ENCODE assay signal across 27 mouse cellular contexts in genomic region chr6:112976541-112976940, GRCm38 (mm10). TPM values are rescaled to one million over a fixed set of nuclear protein-coding genes. Genes with fewer than 3 reads are reported as not detected.
A peak's percentile ranks its signal among the peaks of the same experiment; 100 is the strongest.
DNase-seq lines count a peak whose midpoint lies in the region; ATAC-seq lines count a peak whose summit lies in the region.
"Had no signal": no experiment of that assay in that cellular context is flagged by ENCODE, and none has a peak within 500 bp of the region (broad histone marks: within the 10 kb centered on the region; RNA-seq: fewer than 3 reads in every experiment).

No protein-coding gene starts in this region.

- H3K27me3 ChIP-seq in forebrain, embryonic 10.5 days (ENCODE audit: poor library complexity, severe bottlenecking), result no peaks in the 10 kb centered on the region
- no peaks in the 10 kb centered on the region for H3K27me3 ChIP-seq in forebrain, embryonic 16.5 days (replicated peaks; ENCODE audit: control insufficient read depth, insufficient read depth, low read length)
- H3K27me3 ChIP-seq in hindbrain, embryonic 12.5 days, result no peaks in the 10 kb centered on the region
- H3K27me3 ChIP-seq in hindbrain, embryonic 11.5 days (ENCODE audit: control insufficient read depth, insufficient read depth, low read length), result no peaks in the 10 kb centered on the region
- H3K27me3 ChIP-seq in neural tube, embryonic 13.5 days, result no peaks in the 10 kb centered on the region
- H3K27me3 ChIP-seq: CH12.LX; intestine, embryonic 15.5 days; limb, embryonic 13.5 days; lung, embryonic 15.5 days; neural tube, embryonic 15.5 days had no signal

- H3K9ac ChIP-seq in forebrain, embryonic 16.5 days (replicated peaks; ENCODE audit: low read depth, low read length), result no peak overlapping the region
- H3K9ac ChIP-seq in hindbrain, embryonic 12.5 days, result no peak overlapping the region
- no peak overlapping the region for H3K9ac ChIP-seq in hindbrain, embryonic 11.5 days (ENCODE audit: low read depth, low read length)
- no peak overlapping the region for H3K9ac ChIP-seq in neural tube, embryonic 13.5 days
- H3K9ac ChIP-seq: intestine, embryonic 15.5 days; limb, embryonic 13.5 days; lung, embryonic 15.5 days; neural tube, embryonic 15.5 days had no signal

- no peak for DNase-seq in forebrain, embryonic 10.5 days (ENCODE audit: extremely low spot score, low spot score)
- no peak for DNase-seq in hindbrain, embryonic 11.5 days (ENCODE audit: low spot score)
- no peak for DNase-seq in neural tube, embryonic 10.5 days (ENCODE audit: extremely low spot score, low spot score)
- DNase-seq in kidney, postnatal 4 days, result no peak
- DNase-seq in cerebellum, adult 8-10 months, result no peak
- DNase-seq: cerebellum, adult 9-10 months; embryo, embryonic 11 days; gastrocnemius, postnatal 25 days; heart, adult 18-20 months; heart, postnatal 36 days; kidney, postnatal 36 days; right cerebral cortex, adult 18-20 months; spleen, adult 18-20 months; thymus, adult 18-20 months; thymus, postnatal 25 days had no signal

- H3K4me2 ChIP-seq in forebrain, embryonic 16.5 days (ENCODE audit: low read length), result no peak overlapping the region
- no peak overlapping the region for H3K4me2 ChIP-seq in hindbrain, embryonic 12.5 days (replicated peaks)
- no peak overlapping the region for H3K4me2 ChIP-seq in hindbrain, embryonic 11.5 days (replicated peaks; ENCODE audit: low read depth, low read length)
- no peak overlapping the region for H3K4me2 ChIP-seq in neural tube, embryonic 13.5 days
- H3K4me2 ChIP-seq: heart, embryonic 11.5 days; intestine, embryonic 15.5 days; limb, embryonic 13.5 days; liver, embryonic 11.5 days; lung, embryonic 15.5 days; neural tube, embryonic 15.5 days had no signal

- no peaks in the 10 kb centered on the region for H3K36me3 ChIP-seq in forebrain, embryonic 10.5 days (replicated peaks)
- no peaks in the 10 kb centered on the region for H3K36me3 ChIP-seq in forebrain, embryonic 16.5 days (ENCODE audit: control insufficient read depth, insufficient read depth)
- H3K36me3 ChIP-seq in hindbrain, embryonic 12.5 days, result no peaks in the 10 kb centered on the region
- no peaks in the 10 kb centered on the region for H3K36me3 ChIP-seq in hindbrain, embryonic 11.5 days (ENCODE audit: control insufficient read depth, insufficient read depth, low read length)
- H3K36me3 ChIP-seq in neural tube, embryonic 13.5 days, result no peaks in the 10 kb centered on the region
- H3K36me3 ChIP-seq: intestine, embryonic 15.5 days; limb, embryonic 13.5 days; lung, embryonic 15.5 days; neural tube, embryonic 15.5 days had no signal

- H3K4me3 ChIP-seq in forebrain, embryonic 10.5 days, result no peak overlapping the region
- H3K4me3 ChIP-seq in forebrain, embryonic 16.5 days (replicated peaks; ENCODE audit: low read length), result no peak overlapping the region
- H3K4me3 ChIP-seq in hindbrain, embryonic 12.5 days, result no peak overlapping the region
- no peak overlapping the region for H3K4me3 ChIP-seq in hindbrain, embryonic 11.5 days (ENCODE audit: low read depth, low read length)
- no peak overlapping the region for H3K4me3 ChIP-seq in neural tube, embryonic 13.5 days
- H3K4me3 ChIP-seq: erythroblast, embryonic 14.5 days; intestine, embryonic 15.5 days; limb, embryonic 13.5 days; lung, embryonic 15.5 days; neural tube, embryonic 15.5 days had no signal

- peak overlapping the region; percentile 79 for H3K27ac ChIP-seq in forebrain, embryonic 10.5 days
- no peak overlapping the region for H3K27ac ChIP-seq in forebrain, embryonic 16.5 days (ENCODE audit: low read length)
- H3K27ac ChIP-seq in hindbrain, embryonic 12.5 days, result peak overlapping the region; percentile 58; the same call in 1 of the 2 replicates
- H3K27ac ChIP-seq in hindbrain, embryonic 11.5 days (ENCODE audit: low read depth, low read length), result no peak overlapping the region
- H3K27ac ChIP-seq in neural tube, embryonic 13.5 days (replicated peaks), result peak overlapping the region; percentile 56; the same call in 1 of the 2 replicates
- H3K27ac ChIP-seq: hindbrain, postnatal 0 days; intestine, embryonic 15.5 days; limb, embryonic 13.5 days; lung, embryonic 15.5 days; neural tube, embryonic 15.5 days had no signal

- H3K4me1 ChIP-seq in forebrain, embryonic 10.5 days, result peaks cover 55% of the 10 kb centered on the region
- H3K4me1 ChIP-seq in forebrain, embryonic 16.5 days (replicated peaks; ENCODE audit: control insufficient read depth, insufficient read depth, low read length), result peaks cover 46% of the 10 kb centered on the region
- H3K4me1 ChIP-seq in hindbrain, embryonic 12.5 days, result peaks cover 42% of the 10 kb centered on the region
- H3K4me1 ChIP-seq in hindbrain, embryonic 11.5 days (replicated peaks; ENCODE audit: control insufficient read depth, insufficient read depth, low read length), result peaks cover 22% of the 10 kb centered on the region
- H3K4me1 ChIP-seq in neural tube, embryonic 13.5 days (replicated peaks), result peaks cover 54% of the 10 kb centered on the region

- H3K9me3 ChIP-seq in forebrain, embryonic 10.5 days, result no peaks in the 10 kb centered on the region
- no peaks in the 10 kb centered on the region for H3K9me3 ChIP-seq in forebrain, embryonic 16.5 days (ENCODE audit: control insufficient read depth, low read length)
- no peaks in the 10 kb centered on the region for H3K9me3 ChIP-seq in hindbrain, embryonic 12.5 days (replicated peaks)
- no peaks in the 10 kb centered on the region for H3K9me3 ChIP-seq in hindbrain, embryonic 11.5 days (ENCODE audit: control insufficient read depth, low read length)
- H3K9me3 ChIP-seq in neural tube, embryonic 13.5 days, result no peaks in the 10 kb centered on the region
- H3K9me3 ChIP-seq: intestine, embryonic 15.5 days; limb, embryonic 13.5 days; lung, embryonic 15.5 days; neural tube, embryonic 15.5 days had no signal

- ATAC-seq in forebrain, embryonic 16.5 days, result no peak
- no peak for ATAC-seq in hindbrain, embryonic 12.5 days (ENCODE audit: low FRiP score)
- ATAC-seq in hindbrain, embryonic 11.5 days (ENCODE audit: low FRiP score), result no peak
- no peak for ATAC-seq in neural tube, embryonic 13.5 days (ENCODE audit: low read depth)
- ATAC-seq: hindbrain, postnatal 0 days; intestine, embryonic 15.5 days had no signal

RNA-seq across cellular contexts. Expression of gene Srgap3, which starts 29.5 kb away (rescaled TPM):
- 14.8 and 16.5 TPM in 2 replicates for polyA plus RNA-seq in forebrain, embryonic 10.5 days (2016; fragmentation: Nextera tagmentation; extraction: Ambion mirVana)
- 32.2 and 37.2 TPM in 2 replicates for polyA plus RNA-seq in forebrain, embryonic 16.5 days (2015; fragmentation: Nextera tagmentation; extraction: Ambion mirVana)
- 44.8 and 48.9 TPM in 2 replicates for polyA plus RNA-seq in hindbrain, embryonic 12.5 days (2016; fragmentation: Nextera tagmentation; extraction: Ambion mirVana)
- polyA plus RNA-seq in hindbrain, embryonic 11.5 days (2014; fragmentation: Nextera tagmentation; extraction: Ambion mirVana), result 49.8 and 89.6 TPM in 2 replicates
- 29.2 and 30.8 TPM in 2 replicates for polyA plus RNA-seq in neural tube, embryonic 13.5 days (2015; fragmentation: Nextera tagmentation; extraction: Ambion mirVana)

Comparison
In these comparisons a context has a peak if more than half of its experiments do, and no peak if none do; other contexts are left out.
1. H3K27ac ChIP-seq: peak in forebrain, embryonic 10.5 days (single experiment), hindbrain, embryonic 12.5 days (single experiment) and neural tube, embryonic 13.5 days (single experiment); none in forebrain, embryonic 16.5 days (single experiment) and hindbrain, embryonic 11.5 days (single experiment).